Mouse (Mus musculus) erythroblast, adult 5-6 weeks (primary cell): ENCODE measurements around the gene Rtn2. TPM values are rescaled to one million over a fixed set of nuclear protein-coding genes. Genes with fewer than 3 reads are reported as not detected.
A peak's percentile ranks its signal among the peaks of the same experiment; 100 is the strongest.

Experiments
- ATAC-seq: replicated peaks from 2 replicates; pipeline ENCODE4 v1.8.0; 2016; ENCODE audit warnings: moderate number of reproducible peaks, mild to moderate bottlenecking, moderate TSS enrichment, inconsistent platforms; ENCODE audit not compliant: poor library complexity, low FRiP score, severe bottlenecking
- total RNA-seq, 2 experiments: library from RNA; stranded (forward) in 1 of 2; stranded (reverse) in 1 of 2; fragments of 150-400 nt in 1 of 2; fragments of 200-764, 138-1000 nt in 1 of 2; gene quantifications; 2 replicates each; pipeline versions ENCODE4 v1.2.3 to v1.2.4; 2015 to 2017; ENCODE audit warnings: low replicate concordance in 2 of 2

Gene Rtn2
- total RNA-seq, 2 experiments from 2014 or later, result not detected

DNA sequence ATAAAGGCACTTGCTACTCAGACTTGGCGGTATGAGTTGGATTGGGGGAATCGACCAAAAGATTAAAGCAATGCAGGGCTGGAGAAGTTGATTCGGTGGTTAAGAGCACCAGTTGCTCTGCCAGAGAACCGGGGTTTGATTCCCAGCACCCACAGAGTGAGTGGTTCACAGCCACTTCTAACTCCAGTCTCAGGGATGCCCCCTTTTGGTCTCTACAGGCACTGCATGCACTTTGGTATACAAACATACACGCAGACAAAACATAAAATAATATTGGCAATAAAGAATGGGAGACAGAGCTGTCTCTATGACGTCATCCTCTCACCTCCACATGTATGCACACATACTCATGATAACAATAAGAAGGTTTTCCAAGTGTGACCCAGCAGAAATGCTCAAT is 14.6 kb downstream of the Rtn2 start:
- no peak for ATAC-seq

DNA sequence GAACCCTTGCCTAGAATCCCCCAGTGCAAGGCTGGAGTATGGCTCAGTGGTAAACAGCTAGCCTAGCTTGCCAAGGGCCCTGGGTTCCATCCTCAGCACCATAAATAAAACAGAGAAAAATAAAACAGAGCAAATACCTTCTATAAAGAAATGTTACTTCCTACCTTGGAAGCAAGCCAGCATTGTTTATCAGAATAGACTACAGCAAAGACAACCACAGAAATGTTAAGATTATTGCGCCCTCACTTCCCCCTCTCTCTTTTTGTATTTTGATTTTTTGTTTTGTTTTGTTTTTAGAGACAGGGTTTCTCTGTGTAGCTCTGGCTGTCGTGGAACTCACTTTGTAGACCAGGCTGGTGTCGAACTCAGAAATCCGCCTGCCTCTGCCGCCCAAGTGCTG is 15.4 kb downstream of the Rtn2 start:
- no peak for ATAC-seq

DNA sequence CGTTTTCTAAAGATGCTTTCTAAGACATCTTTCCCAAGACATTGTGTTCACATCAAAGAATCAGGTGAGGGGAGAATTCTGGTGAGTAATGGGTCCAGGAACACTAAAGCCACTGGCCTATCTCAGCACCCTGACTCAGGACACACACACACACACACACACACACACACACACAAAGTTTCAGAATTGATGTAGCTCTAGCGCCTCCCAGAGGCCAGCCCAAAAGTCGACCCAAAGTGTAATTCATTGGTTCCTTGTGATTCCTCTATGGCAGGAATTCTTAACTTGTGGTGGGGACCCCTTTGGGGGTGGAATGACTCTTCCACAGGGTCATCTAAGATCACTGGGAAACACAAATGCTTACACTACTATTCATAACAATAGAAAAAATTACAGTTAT is 16.8 kb downstream of the Rtn2 start:
- ATAC-seq, result no peak

DNA sequence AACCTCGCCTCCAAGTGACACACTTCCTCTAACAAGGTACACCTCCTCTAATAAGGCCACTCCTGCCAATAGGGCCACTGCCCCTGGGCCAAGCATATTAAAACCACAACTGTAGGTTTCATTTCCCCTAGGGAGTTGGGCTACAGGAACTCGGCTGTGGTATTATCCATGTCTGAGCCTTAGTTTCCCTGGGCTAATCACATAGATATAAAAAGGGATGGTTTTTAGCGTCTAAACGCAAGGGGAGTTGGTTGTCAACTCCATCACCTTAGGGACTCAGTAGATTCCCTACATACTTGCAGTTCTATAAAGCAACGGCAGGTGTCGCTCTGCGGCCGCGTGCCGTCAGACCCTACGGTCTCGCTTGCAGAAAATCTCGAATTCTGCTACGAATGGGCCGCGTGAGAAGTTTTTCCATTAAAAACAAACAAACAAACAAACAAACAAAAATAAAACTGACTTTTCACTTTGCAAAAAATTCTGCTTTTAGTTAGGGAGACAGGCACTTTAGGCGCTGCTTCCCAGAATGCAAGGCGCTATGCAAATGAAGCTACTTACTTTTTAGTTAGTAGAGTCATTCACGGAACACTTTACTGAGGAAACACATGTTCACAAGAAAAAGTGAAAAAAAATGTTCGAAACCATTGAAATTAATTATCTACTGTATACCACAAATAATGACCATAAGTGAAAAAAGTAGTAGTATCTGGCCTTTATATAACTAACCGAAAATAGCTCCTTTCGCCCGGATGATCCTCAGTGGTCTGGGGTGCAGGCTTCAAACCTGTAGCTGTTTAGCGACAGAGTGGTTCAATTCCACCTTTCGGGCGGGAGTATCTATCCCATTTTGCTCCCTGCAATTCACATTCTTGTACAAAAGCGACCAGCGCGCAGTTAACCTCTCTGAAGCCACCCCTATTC is 18.3 kb downstream of the Rtn2 start:
- peak; percentile 79 for ATAC-seq

DNA sequence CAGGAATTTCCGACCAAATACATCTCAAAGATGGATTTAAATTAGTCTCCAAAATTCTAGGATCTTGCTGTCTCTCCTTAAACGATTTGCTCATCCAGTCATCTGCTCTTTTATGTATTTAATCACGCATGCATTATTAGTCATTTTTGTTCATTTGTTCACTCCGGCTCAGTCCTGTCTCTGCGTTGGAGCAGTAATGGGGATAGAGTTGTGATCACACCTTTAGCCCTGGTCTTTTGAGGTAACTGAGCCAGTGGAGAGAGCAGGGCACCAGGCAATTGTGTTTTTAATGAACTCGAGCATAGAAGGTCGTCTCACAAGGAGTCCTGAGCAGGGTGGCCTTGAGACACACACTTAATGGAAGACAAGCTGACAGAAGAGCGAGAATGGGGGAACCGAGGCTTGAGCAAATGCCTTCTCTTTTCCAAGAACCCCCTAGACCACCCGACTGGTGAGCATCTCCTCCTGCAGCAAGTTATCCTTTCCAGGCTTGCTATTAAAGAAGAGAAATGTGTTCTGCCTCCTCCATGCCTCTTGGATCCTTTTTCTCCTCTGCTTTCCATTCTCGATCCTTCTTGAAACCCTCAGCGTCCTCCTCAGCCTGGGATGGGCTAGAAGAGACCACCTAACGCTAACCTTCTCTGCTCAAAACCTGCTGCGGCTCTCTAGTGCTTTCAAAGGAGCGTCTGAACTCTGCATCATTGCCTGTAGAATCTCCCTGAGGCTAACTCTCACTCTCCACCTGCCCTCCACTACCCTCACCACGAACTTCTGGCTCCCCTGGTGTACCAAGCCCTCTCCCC is 19.2 kb downstream of the Rtn2 start:
- ATAC-seq, result no peak

DNA sequence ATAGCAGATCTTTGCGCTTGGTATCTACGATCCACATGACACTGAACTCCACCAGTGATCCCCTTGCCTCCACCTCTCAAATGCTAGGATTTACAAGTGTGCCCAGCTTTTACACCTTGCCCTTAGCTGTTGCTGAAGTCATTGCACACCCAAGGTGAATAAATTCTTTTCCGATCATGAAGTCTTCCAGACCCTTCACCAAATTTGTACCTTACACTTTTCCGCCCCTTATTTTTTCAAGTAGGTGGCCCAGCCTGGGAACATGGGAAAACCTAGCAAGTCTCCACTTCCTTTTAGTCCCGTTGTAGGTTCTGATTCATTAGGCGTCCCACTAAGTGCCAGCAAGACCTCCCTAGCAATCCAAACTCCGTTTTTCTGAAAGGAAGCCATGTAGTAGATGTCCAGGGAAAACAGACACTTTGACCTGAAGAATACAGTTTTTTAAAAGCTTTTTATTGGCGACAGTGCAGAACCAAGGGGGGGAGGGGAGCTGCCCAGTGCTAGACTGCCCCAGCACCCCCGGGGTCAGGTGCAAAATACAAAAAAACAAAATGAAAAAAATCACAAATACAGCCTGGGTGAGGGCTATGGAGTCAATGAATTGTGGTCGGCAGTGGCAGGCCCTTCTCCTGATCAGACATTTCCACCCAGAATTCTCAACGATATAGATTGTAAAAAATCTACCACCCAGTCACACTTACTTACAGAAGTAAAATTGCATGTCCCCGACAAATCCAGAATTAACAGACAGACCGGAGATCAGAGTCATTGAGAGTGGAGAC is 20.0 kb downstream of the Rtn2 start:
- ATAC-seq, result no peak

DNA sequence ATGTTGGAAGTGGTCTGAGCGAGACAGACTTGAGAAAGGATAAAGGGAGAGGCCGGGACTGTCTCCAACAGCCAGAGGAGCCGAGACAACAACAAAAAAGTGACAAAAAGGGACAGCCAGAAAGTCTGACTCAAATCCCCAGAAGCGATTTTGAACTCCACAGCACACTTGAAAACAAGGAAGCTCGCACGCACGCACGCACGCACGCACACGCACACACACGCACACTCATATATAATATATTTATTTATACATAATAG is 20.6 kb downstream of the Rtn2 start:
- ATAC-seq, result no peak

DNA sequence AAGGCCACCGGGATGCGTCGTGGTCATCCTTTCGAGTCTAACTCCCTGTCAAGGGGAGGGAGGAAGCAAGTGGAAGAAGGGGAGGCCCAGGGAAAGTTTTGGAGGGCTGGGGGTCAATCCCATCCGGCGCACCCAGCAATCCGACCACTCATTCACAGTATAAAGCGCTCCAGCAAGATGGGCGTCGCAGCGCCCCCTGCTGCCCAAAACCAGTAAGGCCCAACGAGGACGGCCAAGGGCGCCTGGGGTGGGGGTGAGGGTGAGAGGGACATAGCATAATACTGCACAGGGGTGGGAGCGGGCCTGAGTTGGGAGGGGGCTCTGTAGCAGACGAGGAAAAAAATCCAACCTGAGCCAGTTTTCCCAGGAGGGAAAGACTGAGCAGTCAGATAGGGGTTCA is 21.3 kb downstream of the Rtn2 start:
- no peak for ATAC-seq

DNA sequence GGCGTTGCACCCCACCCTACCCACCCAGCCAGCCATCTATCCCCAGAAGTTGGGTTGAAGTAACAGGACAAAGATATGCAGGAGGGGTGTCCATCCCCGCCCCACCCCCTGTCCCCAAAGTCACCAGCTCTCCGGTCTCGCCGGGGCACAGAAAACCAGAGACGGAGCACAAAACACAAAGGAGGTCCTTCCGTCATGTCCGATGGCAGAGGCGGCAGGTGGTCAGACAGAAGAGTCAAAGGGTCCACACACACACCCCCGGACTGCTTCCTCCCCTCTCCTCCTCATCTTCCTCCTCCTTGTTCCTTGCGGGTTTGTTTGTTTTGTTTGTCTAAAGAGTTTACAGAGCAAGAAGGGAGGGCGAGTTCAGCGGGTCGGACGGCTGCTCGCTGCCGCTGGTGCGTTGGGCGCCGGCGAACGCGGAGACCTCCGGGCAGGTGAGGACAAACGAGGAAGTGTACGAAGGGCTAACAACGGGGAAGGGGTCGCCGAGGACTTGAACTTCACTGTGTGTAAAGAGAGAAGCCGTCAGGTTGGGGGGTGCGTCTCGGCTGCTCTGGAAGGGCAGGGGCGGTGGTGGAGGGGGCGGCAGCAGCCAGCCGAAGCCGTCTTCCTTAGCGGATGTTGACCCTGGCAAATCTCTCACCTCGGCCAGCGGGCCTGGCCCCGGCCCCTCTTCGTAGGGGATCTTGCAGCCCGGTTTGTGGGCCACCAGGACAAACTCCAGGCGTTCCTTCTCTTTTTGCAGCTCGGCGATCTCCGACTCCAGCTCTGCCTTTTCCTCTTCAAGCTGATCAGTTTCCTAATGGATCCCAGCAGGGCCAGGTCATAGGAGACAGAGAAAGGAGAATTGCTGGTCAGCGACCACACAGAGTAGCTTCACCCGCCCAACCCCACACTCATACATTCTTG is 22.3 kb downstream of the Rtn2 start:
- ATAC-seq, result no peak

DNA sequence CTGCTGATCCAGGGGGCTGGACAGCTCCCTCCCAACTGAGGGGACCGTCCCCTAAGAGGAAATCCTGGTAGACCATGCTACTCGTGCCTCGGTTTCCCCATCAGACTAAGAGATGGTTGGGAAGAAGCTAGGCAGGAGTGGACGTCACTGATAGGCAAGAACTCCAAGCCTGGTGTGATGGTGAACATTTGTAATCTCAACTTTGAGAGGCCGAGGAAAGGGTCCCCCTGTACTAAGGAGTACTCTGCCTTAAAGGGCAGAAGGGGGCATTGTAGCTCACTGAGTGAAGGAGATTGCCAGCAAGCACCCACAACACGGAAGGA is 22.9 kb downstream of the Rtn2 start:
- no peak for ATAC-seq

DNA sequence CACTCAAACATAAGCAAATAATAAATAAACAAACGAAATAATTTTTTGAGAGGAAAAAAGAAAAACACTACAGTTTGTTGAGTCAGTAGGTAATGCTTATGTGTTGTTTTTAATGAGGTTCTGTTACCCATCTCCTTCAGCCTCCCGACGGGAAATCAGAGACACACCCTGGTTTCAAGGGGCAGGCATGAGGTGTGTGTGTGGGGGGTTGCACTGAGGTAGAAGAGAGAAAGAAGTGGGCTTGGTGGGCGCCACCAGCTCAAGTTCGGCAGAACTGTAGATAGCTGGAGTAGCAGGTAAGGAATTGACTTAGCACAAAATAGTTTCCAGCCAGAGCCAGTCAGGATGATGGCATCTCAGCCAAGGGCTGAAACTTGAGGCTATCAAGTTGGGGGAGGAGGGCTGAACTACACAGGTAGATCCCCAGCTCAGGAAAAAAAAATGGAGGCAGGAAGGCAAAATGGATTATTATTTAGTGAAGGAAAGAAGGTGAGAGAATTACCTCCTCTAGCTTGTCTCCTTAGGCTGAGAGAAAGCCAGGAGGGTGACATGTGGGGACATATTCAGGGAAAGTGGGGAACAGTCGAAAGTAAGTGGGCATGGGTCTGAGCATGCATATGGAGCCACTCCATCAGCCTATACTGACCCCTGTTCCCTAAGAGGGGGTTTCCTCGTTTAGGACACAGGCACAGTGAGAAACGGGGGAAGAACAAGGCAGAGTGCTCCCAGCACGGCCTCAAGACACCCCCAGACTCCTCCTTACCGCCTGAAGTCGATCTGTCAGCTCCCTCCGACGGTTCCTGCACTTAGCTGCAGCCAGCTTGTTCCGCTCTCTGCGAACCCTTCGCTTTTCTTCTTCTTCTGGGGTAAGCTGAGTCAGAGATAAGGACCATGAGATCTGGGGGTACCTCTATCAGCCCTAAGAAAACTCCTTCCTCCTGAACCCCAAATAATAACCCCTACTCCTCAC is 23.7 kb downstream of the Rtn2 start:
- ATAC-seq, result no peak

DNA sequence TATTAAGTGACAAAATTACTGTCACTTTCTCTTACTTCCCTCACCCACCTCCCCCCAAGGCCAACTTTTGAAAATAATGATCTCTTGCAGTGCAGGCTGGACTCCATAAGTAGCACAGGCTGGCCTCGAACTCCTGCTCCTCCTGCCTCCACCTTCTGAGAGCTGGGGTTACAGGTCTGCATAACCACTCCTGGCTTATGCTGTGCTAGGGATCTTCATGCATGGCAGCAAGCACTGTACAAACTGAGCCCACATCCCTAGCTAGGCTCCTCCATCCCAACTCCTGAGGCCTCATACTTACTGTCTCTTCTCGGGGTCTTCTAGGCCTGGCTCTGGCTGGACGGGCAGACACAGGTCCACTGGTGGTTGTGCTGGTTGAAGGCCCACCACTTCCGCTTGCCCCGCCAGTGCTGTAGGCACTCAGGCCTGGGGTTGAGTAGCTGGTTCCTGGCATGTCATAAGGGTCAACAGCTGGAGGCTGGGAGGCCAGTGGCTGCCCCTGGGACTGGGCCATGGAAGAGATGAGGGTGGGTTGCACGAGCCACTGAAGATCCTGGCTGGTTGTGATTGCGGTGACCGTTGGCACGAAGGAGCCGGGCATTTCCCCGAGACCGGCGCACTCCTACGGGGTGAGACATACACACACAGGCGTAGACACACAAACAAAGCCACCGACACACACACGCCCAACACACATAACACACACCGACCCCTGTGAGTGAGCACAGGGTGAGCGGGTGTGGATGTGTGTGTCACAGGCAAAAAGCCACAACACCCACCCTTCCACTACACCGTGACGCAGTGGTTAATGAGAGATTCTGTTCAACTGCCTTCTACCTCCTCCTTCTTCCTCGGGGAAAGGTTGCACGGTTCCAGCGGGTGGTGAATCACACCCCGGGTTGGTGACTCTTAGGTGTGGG is 24.7 kb downstream of the Rtn2 start:
- no peak for ATAC-seq

DNA sequence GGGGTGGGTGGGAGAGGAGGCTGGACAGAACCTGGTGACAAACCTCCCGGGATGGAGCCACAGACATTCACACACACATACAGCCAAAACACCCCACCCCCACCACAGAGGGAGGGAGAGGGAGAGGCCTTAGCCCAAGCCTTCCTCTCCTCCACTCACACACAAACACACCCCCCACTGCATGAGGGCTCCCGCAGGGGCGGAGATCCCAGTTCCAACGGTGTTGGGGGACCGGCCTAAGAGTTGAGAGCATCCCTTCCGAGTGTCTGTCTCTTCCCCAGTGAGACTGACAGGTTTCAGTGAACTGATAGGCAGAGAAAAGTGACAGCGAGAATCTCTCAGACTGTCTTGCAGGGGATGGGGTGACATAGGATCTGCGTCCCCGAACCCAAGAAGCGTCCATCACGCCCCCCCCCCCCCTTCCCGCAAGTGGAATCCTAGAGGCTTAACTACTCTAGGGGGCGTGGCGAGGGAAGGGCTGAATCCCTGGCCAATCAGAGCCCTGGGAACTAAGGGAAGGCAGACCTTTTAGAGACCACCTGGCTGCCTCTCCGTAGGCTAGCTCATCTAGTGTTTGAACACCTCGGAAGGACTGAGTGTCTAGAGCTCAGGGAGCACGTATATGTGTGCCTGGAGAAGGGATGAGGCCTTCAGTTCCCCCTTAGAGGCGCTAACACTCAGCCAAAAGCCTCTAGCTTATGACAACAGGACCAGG is 25.5 kb downstream of the Rtn2 start:
- ATAC-seq, result peak; percentile 25; the same call in 1 of the 2 replicates

DNA sequence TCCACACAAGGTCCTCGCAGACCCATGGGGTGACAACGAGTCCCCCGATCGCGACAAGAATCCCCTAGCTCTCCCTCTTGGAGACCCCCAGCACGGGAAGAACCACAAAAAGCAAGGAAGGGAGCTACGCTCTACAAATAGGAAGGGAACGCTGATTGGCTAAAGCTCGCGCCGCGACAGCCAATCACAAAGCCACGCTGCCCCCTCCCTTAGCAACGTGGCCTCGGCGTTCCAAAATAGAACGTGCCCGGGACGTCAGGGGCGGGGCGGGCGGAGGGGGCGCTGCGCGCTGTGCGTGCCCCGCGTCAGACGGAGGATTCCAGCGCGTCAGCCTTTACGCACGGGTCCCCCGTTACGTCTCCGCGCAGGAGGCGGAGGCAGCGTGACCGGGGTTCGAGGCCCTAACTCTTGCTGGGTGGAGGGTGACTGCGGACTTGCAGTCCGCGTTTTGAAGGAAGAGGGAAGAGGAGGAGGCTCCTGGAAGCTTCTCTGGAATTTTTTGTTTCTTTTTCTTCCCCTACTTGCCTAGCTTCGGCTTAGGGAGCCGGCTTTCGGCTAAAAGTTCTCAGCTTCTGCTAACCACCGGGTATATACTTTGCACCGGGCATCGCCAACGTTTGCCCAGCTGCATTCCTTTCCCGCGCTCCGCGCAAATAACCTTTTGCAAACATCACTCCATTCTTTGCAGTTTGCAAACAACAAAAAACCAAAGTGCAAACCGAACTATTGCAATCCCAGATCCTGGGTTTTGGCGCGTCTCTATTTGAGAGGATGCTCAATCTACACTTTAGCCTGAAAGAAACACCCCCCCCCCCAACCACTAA is 26.2 kb downstream of the Rtn2 start:
- ATAC-seq, result peak; percentile 77

DNA sequence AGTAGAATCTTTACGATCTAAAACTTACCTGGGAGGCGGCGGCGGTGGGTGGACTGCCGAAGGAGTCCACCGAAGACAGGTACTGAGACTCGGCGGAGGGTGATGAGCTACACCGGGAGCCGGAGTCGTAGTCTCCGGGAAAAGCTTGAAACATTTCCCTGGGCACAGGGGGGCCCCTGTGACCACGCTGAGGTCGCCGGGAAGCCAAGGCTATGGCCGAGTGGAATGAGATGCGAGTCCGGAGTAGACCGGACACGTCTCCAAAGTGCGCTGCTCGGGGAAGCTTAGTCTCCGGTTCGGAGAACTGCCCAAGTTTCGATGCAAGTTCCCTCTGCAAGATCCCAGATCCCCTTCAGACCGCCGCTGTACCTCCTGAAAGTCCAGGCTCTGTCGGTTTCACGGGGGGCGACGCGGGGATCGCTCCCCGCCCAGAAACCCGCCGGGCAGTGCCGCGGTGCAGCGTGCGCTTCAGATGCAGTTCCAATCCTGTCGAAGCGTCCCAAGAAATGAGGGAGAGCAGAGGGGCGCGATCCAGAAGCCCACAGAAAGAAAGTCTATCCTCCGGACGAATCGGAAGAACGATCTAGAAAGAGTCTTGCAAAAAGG is 27.0 kb downstream of the Rtn2 start:
- ATAC-seq, result no peak
